Mouse (Mus musculus): Measurements from ENCODE around the gene Pou2f1.

The Pou2f1 gene

GRCm38 (mm10) chr1:165958159-165958558 lies 44.3 kb downstream of the Pou2f1 start:
- no peak for DNase-seq (ENCODE audit: low spot score)

- no peak for DNase-seq (ENCODE audit: low spot score)
Observed at GRCm38 (mm10) chr1:165948214-165948813, 54.2 kb downstream of the Pou2f1 start.

GRCm38 (mm10) chr1:165943270-165943669 lies 59.2 kb downstream of the Pou2f1 start:
- no peak for DNase-seq (ENCODE audit: low spot score)

GRCm38 (mm10) chr1:165935466-165935818 lies 67.0 kb downstream of the Pou2f1 start:
- no peak for DNase-seq (ENCODE audit: low spot score)

- DNase-seq (ENCODE audit: low spot score): no peak
Observed at GRCm38 (mm10) chr1:165934648-165935465, 67.6 kb downstream of the Pou2f1 start.

- no peak for DNase-seq (ENCODE audit: low spot score)
Observed at GRCm38 (mm10) chr1:165933915-165934647, 68.4 kb downstream of the Pou2f1 start.

- no peak for DNase-seq (ENCODE audit: low spot score)
Observed at GRCm38 (mm10) chr1:165932842-165933241, 69.6 kb downstream of the Pou2f1 start.

- DNase-seq (ENCODE audit: low spot score): no peak
Observed at GRCm38 (mm10) chr1:165930510-165930909, 72.0 kb downstream of the Pou2f1 start.

- DNase-seq (ENCODE audit: low spot score): no peak
Observed at GRCm38 (mm10) chr1:165927507-165928279, 74.8 kb downstream of the Pou2f1 start.

- no peak for DNase-seq (ENCODE audit: low spot score)
Observed at GRCm38 (mm10) chr1:165925207-165925606, 77.3 kb downstream of the Pou2f1 start.

- no peak for DNase-seq (ENCODE audit: low spot score)
Observed at GRCm38 (mm10) chr1:165922488-165922887, 80.0 kb downstream of the Pou2f1 start.

GRCm38 (mm10) chr1:165921026-165921425 lies 81.5 kb downstream of the Pou2f1 start:
- DNase-seq (ENCODE audit: low spot score): no peak

- DNase-seq (ENCODE audit: low spot score): no peak
Observed at GRCm38 (mm10) chr1:165914416-165914801, 88.1 kb downstream of the Pou2f1 start.

GRCm38 (mm10) chr1:165913720-165914415 lies 88.6 kb downstream of the Pou2f1 start:
- no peak for DNase-seq (ENCODE audit: low spot score)

GRCm38 (mm10) chr1:165909471-165909870 lies 93.0 kb downstream of the Pou2f1 start:
- DNase-seq (ENCODE audit: low spot score): no peak

- no peak for DNase-seq (ENCODE audit: low spot score)
Observed at GRCm38 (mm10) chr1:165908806-165909205, 93.7 kb downstream of the Pou2f1 start.

- no peak for DNase-seq (ENCODE audit: low spot score)
Observed at GRCm38 (mm10) chr1:165908153-165908552, 94.3 kb downstream of the Pou2f1 start.

GRCm38 (mm10) chr1:165903596-165903995 lies 98.9 kb downstream of the Pou2f1 start:
- no peak for DNase-seq (ENCODE audit: low spot score)

- no peak for DNase-seq (ENCODE audit: low spot score)
Observed at GRCm38 (mm10) chr1:165891686-165892085, 110.8 kb downstream of the Pou2f1 start.

GRCm38 (mm10) chr1:165882146-165882900 lies 120.2 kb downstream of the Pou2f1 start:
- DNase-seq (ENCODE audit: low spot score): no peak

GRCm38 (mm10) chr1:165878751-165879150 lies 123.7 kb downstream of the Pou2f1 start:
- no peak for DNase-seq (ENCODE audit: low spot score)

All from c-Kit-positive CD71-positive TER-119-positive erythroid progenitor cells, embryonic 14.5 days (primary cell).